Mouse (Mus musculus) C2C12 (cell line): Measurements from ENCODE around the gene Pcsk2.

Experiments used
- CTCF ChIP-seq: IDR thresholded peaks from one replicate; pipeline ENCODE4 v1.5.1; 2011; ENCODE audit not compliant: control insufficient read depth, insufficient read depth, insufficient read length
- MAX ChIP-seq: IDR thresholded peaks from one replicate; pipeline ENCODE4 v1.6.1; 2011; ENCODE audit warnings: mild to moderate bottlenecking, control low read depth
- MYOD1 ChIP-seq: IDR thresholded peaks from one replicate; pipeline ENCODE4 v1.6.1; 2011; ENCODE audit warnings: low read depth; ENCODE audit not compliant: control insufficient read depth, insufficient read length
- MYOG ChIP-seq: IDR thresholded peaks from one replicate; pipeline ENCODE4 v1.6.1; 2011; ENCODE audit not compliant: control insufficient read depth, insufficient read length; ENCODE audit errors: extremely low read depth
- USF1 ChIP-seq: IDR thresholded peaks from one replicate; pipeline ENCODE4 v1.6.1; 2011; ENCODE audit warnings: low read depth, mild to moderate bottlenecking, control low read depth, moderate library complexity

- TF ChIP-seq CTCF (no peak), MYOD1 (no peak), USF1 (no peak), MYOG (no peak), MAX (no peak)
Observed at GRCm38 (mm10) chr2:143851354-143852221, 305.6 kb downstream of the Pcsk2 start.
